Mouse (Mus musculus) kidney, postnatal 0 days (tissue): ENCODE measurements around the gene Idua. TPM values are rescaled to one million over a fixed set of nuclear protein-coding genes. Genes with fewer than 3 reads are reported as not detected.

Source experiments
- ATAC-seq: fragments of 200-750 bp; cut with Nextera tagmentation; replicated peaks from 2 replicates; pipeline ENCODE4 v1.8.0; 2017; ENCODE audit warnings: low read depth, moderate number of reproducible peaks, moderate TSS enrichment, moderate library complexity; ENCODE audit not compliant: low FRiP score
- DNase-seq: peaks from one replicate; pipeline ENCODE4 v3.0.0-alpha.2; 2016; ENCODE audit warnings: low spot score
- H3K27ac ChIP-seq: fragments of 300-500 bp; sonication (generic); 2 replicates; pipeline ENCODE4 v1.5.1; 2014; ENCODE audit warnings: mild to moderate bottlenecking
- H3K27me3 ChIP-seq: fragments of 300-500 bp; sonication (generic); 2 replicates; pipeline ENCODE4 v1.6.1; 2014; ENCODE audit warnings: low read length, mixed read lengths; ENCODE audit not compliant: insufficient read depth
- H3K36me3 ChIP-seq: fragments of 300-500 bp; sonication (generic); 2 replicates; pipeline ENCODE4 v1.6.1; 2014; ENCODE audit warnings: low read length, mixed read lengths; ENCODE audit not compliant: insufficient read depth
- H3K4me1 ChIP-seq: fragments of 300-500 bp; sonication (generic); replicated peaks from 2 replicates; pipeline ENCODE4 v1.6.1; 2014; ENCODE audit warnings: antibody characterized with exemption, low read length, mixed read lengths; ENCODE audit not compliant: insufficient read depth
- H3K4me2 ChIP-seq: fragments of 300-500 bp; sonication (generic); 2 replicates; pipeline ENCODE4 v1.6.1; 2014; ENCODE audit warnings: mild to moderate bottlenecking, low read length, moderate library complexity, mixed read lengths
- H3K4me3 ChIP-seq: fragments of 300-500 bp; sonication (generic); replicated peaks from 2 replicates; pipeline ENCODE4 v1.5.1; 2014; ENCODE audit warnings: low read depth, low read length
- H3K9ac ChIP-seq: fragments of 300-500 bp; sonication (generic); 2 replicates; pipeline ENCODE4 v1.6.1; 2014; ENCODE audit warnings: low read depth, low read length
- H3K9me3 ChIP-seq: fragments of 300-500 bp; sonication (generic); replicated peaks from 2 replicates; pipeline ENCODE4 v1.6.1; 2016; ENCODE audit warnings: low read length, inconsistent platforms, mixed read lengths
- CTCF ChIP-seq: IDR thresholded peaks from 2 replicates; pipeline ENCODE4 v1.5.1; 2016; ENCODE audit warnings: antibody characterized with exemption, low read depth, mild to moderate bottlenecking, moderate library complexity
- WGBS: fragments of 180-500 bp; shearing (Covaris S2); extraction: QIAGEN DNeasy Blood & Tissue Kit; methylation state at CpG from one replicate; pipeline ENCODE4 v1.1.7; 2014; 5-methylcytosine and 5-hydroxymethylcytosine counted together
- polyA plus RNA-seq: library from polyadenylated mRNA; unstranded; fragments of >200 nt; fragmentation: Nextera tagmentation; extraction: Ambion mirVana; gene quantifications from 2 replicates; pipeline ENCODE4 v1.2.1, GENCODE M21; 2015

Gene Idua
- polyA plus RNA-seq, 1 experiment from 2014 or later = 6.3 TPM

DNA sequence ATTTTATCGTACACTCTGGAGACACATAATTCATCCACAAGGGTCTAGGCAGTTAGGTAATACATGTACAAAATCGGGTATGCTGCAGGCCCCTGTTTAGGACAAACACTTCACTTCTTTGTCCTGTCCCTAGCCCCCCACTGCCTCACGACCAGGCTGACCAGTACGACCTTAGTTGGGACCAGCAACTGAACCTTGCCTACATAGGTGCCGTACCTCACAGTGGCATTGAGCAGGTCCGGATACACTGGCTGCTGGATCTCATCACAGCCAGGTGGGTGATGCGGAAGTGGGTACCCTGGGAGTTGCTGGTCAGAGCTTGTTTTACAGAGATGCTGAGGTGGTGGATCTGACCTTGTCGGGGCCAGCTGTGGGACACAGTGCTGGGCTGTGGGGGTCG is 9.9 kb downstream of the Idua start:
- peak overlapping the region; percentile 81; the same call in 1 of the 2 replicates for H3K4me2 ChIP-seq
- 0 out of 2 replicates have a peak, but pooled peaks cover 12% of the 10 kb centered on the region for H3K36me3 ChIP-seq
- H3K27me3 ChIP-seq = no peaks in the 10 kb centered on the region
- DNase-seq (no peak), ATAC-seq (no peak)
- peaks cover 11% of the 10 kb centered on the region for H3K4me1 ChIP-seq
- TF ChIP-seq CTCF = no peak
- H3K9ac ChIP-seq = 0 out of 2 replicates have a peak overlapping the region, but pooled peaks have one; percentile 74
- no peak overlapping the region for H3K27ac ChIP-seq
- H3K4me3 ChIP-seq = no peak overlapping the region
- H3K9me3 ChIP-seq = no peaks in the 10 kb centered on the region
- WGBS = 77% methylated on average over 9 of the region's 9 CpGs

DNA sequence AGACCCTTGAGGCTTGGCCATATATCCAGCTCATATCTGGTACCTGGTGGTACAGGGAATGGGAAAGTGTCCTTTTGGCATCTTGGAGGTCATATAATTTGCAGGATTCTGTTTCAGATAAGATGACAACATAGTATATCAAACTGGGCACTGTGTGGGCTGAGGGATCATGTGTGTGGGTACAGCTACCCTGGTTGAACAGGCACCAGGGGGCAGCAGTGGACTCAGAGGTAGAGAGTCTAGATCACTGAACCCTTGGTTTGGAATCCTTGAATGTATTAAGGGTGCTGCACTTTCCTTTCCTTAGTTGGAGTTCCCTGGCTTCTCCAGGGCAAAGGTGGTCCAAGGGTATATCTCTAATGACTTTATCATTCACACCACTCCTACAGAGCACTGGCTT is 10.7 kb downstream of the Idua start:
- H3K4me3 ChIP-seq = no peak overlapping the region
- peak; percentile 72 for TF ChIP-seq CTCF
- no peak overlapping the region for H3K27ac ChIP-seq
- ATAC-seq = 0 out of 2 replicates have a peak, but pooled peaks have one; percentile 21
- DNase-seq = peak; percentile 54
- no peak overlapping the region for H3K4me2 ChIP-seq
- H3K9ac ChIP-seq = no peak overlapping the region
- no peaks in the 10 kb centered on the region for H3K9me3 ChIP-seq
- H3K36me3 ChIP-seq = 0 out of 2 replicates have a peak, but pooled peaks cover 12% of the 10 kb centered on the region
- peaks cover 11% of the 10 kb centered on the region for H3K4me1 ChIP-seq
- no peaks in the 10 kb centered on the region for H3K27me3 ChIP-seq

DNA sequence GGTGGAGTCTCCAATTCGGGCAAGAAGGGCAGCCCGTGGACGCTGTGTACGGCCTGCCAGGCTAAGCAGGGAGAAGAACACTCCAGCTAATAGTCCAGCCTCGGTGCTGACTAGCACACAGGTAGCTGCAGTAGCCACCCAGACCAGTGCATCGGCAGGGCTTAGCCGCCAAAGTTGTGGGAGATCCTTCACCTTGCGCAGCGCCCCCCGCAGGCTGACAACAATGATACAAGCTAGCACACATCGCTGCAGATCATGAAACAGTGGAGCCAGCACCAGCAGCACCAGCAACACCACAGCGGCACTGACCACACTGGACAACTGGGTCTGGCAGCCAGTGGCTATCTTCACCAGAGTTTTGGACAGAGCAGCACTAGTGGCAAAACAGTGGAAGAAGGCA is 11.6 kb downstream of the Idua start:
- no peaks in the 10 kb centered on the region for H3K27me3 ChIP-seq
- TF ChIP-seq CTCF = 0 out of 2 replicates have a peak, but pooled peaks have one; percentile 16
- H3K27ac ChIP-seq = no peak overlapping the region
- DNase-seq (no peak), ATAC-seq (no peak)
- no peak overlapping the region for H3K4me2 ChIP-seq
- peaks cover 13% of the 10 kb centered on the region for H3K4me1 ChIP-seq
- WGBS = 94% methylated on average over 12 of the region's 12 CpGs
- H3K9ac ChIP-seq = no peak overlapping the region
- H3K36me3 ChIP-seq = 0 out of 2 replicates have a peak, but pooled peaks cover 12% of the 10 kb centered on the region
- no peak overlapping the region for H3K4me3 ChIP-seq
- H3K9me3 ChIP-seq = no peaks in the 10 kb centered on the region

DNA sequence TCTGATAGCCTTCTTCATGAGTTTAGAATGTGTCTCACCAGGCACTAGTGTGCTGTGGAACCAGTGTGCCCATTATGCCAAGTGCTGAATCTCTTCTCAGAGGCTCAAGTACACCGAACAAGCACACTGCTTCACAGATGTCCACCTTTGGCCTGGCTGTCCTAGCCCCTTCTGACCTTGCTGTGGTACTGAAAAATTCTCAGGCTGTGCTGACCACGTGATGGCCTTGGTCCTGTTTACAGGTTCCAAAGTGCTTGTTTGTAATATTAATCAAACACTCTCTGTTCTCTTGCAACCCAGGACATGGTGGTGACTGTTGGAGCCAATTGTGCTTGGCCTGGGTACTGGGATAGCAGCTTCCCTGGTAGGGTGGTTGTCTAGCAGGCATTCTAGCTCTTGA is 14.5 kb downstream of the Idua start:
- Histone ChIP-seq H3K4me2 (no peak overlapping the region), H3K9me3 (no peaks in the 10 kb centered on the region), H3K4me1 (peaks cover 17% of the 10 kb centered on the region), H3K4me3 (no peak overlapping the region), H3K36me3 (0 out of 2 replicates have a peak, but pooled peaks cover 12% of the 10 kb centered on the region), H3K27me3 (no peaks in the 10 kb centered on the region), H3K27ac (peak overlapping the region; percentile 60; the same call in 1 of the 2 replicates), H3K9ac (no peak overlapping the region)
- 90% methylated on average over 2 of the region's 2 CpGs for WGBS
- ATAC-seq (0 out of 2 replicates have a peak, but pooled peaks have one; percentile 14), DNase-seq (no peak)
- TF ChIP-seq CTCF = no peak

DNA sequence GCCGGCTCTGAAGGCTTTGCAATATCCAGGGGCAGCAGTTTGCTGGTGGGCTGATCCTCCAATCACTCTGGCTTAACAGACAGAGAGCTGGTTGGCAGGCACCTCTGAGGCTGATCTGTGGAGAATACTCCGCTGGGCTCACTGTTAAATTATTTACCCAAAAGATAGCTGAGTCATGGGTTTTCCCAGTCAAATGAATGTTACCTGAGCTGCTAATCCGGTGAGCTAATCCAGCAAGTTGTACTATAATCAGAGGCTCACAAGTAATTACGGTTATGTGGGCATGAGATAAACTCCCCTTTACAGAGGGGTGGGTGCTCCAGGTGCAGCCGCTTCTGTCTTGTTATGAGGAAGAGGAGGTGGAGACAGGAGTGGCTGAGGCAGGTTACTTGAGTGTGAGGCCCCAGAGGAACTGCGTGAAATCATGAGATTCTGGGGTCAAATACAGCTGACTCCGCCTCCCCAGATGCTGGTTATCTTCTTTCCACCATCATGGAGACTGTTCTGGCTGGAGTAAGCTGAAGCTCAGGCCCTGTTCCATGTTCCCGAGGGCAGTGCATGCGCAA is 15.2 kb downstream of the Idua start, which contains the start of gene Slc26a1:
Slc26a1 (minus strand) TSS at position 319 of the 566 bp plus-strand sequence.
- peak; percentile 56 for ATAC-seq
- Histone ChIP-seq H3K9ac (no peak within 1 kb of the TSS), H3K4me1 (peaks cover 13% of the 10 kb centered on the region; the same call in 1 of the 2 replicates), H3K9me3 (no peaks in the 10 kb centered on the region), H3K27ac (peak within 1 kb of the TSS; percentile 60; the same call in 1 of the 2 replicates), H3K36me3 (0 out of 2 replicates have a peak, but pooled peaks cover 12% of the 10 kb centered on the region), H3K4me2 (no peak within 1 kb of the TSS), H3K27me3 (no peaks in the 10 kb centered on the region), H3K4me3 (no peak within 1 kb of the TSS)
- no peak for TF ChIP-seq CTCF
- WGBS = 59% methylated on average over 9 of the region's 9 CpGs
- DNase-seq = no peak

DNA sequence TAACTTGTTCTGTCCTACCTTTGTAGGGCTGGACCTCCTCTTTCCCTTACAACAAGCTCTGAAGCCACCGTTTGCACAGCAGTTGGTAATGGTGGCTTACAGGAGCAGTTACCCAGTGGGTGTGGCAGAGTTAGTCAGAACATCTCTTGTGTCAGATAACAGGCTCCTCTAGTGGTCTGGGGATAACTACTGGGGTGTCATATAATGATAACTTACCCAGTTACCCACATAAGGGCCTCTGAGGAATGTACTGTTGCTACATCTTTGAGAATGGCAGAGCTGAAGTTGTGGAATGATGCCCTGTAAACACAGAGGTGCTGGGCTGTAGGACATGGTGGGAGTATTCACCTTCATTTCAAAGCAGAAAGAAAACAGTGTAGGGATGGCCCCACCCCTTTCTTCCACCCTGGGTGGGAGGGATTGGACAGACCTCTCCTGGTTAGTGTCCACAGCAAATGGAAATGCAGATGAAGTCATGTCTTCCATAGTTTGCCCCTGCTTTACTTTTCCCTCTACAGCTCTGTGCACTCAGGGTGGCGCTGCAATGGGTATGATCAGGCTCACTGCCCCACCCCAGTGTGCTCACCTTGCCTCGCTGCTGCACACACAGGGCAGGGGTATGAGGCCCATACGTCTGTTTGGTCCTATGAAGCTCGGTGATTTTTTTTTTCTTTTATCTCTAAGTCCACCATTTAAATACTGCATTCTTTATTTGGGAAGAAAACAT is 16.8 kb downstream of the Idua start:
- H3K27me3 ChIP-seq = no peaks in the 10 kb centered on the region
- TF ChIP-seq CTCF = peak; percentile 9; the same call in 1 of the 2 replicates
- peak; percentile 49 for ATAC-seq
- 0 out of 2 replicates have a peak, but pooled peaks cover 8% of the 10 kb centered on the region for H3K36me3 ChIP-seq
- WGBS = 11% methylated on average over 5 of the region's 5 CpGs
- peak; percentile 54 for DNase-seq
- peak overlapping the region; percentile 54 for H3K9ac ChIP-seq
- peak overlapping the region; percentile 54 for H3K4me2 ChIP-seq
- H3K9me3 ChIP-seq = no peaks in the 10 kb centered on the region
- H3K4me3 ChIP-seq = peak overlapping the region; percentile 21
- H3K27ac ChIP-seq = peak overlapping the region; percentile 64; the same call in 1 of the 2 replicates
- peaks cover 13% of the 10 kb centered on the region; the same call in 1 of the 2 replicates for H3K4me1 ChIP-seq
